Mouse (Mus musculus): ENCODE measurements around the gene Myo1b. TPM values are rescaled to one million over a fixed set of nuclear protein-coding genes. Genes with fewer than 3 reads are reported as not detected.

The Myo1b gene
- polyA plus RNA-seq, 1 experiment from 2014 or later, result 77.6 TPM

DNA sequence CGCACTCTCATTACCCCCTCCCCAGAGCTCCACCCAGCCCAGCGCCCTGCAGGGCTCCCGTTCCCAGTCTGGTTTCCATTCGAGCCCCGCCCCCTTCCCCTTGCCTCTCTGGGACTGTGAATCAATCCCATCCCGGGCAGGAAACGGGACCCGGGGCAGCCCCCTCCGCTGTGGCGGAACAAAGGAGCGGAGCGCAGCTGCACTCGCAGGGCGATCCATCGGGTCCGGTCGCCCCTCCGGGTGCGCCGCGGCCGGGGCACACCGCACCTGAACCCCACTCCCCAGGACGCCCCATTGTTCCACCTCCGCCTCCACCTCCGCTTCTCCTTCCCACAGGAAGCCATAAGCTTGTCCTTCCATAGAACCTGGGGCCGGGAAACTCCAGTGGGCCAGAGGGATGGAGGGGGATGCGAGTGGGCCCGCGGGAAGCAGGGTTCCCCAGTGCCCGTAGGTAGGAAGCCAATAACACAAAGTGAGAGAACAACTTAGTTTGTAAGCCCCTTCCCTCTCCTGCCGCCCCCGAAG is 758 bp downstream of the Myo1b start:
- peak overlapping the region; percentile 99 for H3K27ac ChIP-seq
- H3K4me3 ChIP-seq, result peak overlapping the region; percentile 91
- under 1% methylated on average over 33 of the region's 33 CpGs for WGBS
- peaks cover 4% of the 10 kb centered on the region for H3K27me3 ChIP-seq (ENCODE audit: insufficient read depth, poor library complexity, severe bottlenecking)
- no peaks in the 10 kb centered on the region for H3K9me3 ChIP-seq
- H3K4me1 ChIP-seq (replicated peaks), result peaks cover 46% of the 10 kb centered on the region
- DNase-seq (ENCODE audit: low spot score), result peak; percentile 89
- peaks cover 10% of the 10 kb centered on the region; the same call in 1 of the 2 replicates for H3K36me3 ChIP-seq

DNA sequence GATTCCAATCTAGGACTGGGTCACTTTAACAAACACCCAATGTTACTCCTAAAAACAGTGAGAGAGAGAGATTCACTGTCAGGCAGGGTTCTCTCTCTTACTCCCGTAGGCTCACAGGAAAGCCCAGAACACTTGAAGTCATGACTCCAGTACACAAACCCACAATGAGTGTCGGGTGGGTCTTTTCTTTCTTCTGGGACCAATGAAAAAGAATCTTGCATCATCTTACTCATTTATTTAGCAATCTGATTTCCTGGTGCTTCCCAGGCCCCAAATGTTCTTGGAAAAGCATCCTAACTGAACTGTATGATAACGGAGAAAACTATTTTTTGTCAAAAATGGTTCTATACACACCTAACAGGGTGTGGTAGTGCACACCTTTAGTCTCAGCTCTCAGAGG is 1.8 kb downstream of the Myo1b start:
- H3K9me3 ChIP-seq, result no peaks in the 10 kb centered on the region
- H3K27me3 ChIP-seq (ENCODE audit: insufficient read depth, poor library complexity, severe bottlenecking), result peaks cover 4% of the 10 kb centered on the region
- WGBS, result 87% methylated on average over 3 of the region's 3 CpGs
- peaks cover 10% of the 10 kb centered on the region; the same call in 1 of the 2 replicates for H3K36me3 ChIP-seq
- H3K27ac ChIP-seq, result peak overlapping the region; percentile 50; the same call in 1 of the 2 replicates
- no peak for DNase-seq (ENCODE audit: low spot score)
- H3K4me1 ChIP-seq (replicated peaks), result peaks cover 56% of the 10 kb centered on the region
- peak overlapping the region; percentile 91 for H3K4me3 ChIP-seq

DNA sequence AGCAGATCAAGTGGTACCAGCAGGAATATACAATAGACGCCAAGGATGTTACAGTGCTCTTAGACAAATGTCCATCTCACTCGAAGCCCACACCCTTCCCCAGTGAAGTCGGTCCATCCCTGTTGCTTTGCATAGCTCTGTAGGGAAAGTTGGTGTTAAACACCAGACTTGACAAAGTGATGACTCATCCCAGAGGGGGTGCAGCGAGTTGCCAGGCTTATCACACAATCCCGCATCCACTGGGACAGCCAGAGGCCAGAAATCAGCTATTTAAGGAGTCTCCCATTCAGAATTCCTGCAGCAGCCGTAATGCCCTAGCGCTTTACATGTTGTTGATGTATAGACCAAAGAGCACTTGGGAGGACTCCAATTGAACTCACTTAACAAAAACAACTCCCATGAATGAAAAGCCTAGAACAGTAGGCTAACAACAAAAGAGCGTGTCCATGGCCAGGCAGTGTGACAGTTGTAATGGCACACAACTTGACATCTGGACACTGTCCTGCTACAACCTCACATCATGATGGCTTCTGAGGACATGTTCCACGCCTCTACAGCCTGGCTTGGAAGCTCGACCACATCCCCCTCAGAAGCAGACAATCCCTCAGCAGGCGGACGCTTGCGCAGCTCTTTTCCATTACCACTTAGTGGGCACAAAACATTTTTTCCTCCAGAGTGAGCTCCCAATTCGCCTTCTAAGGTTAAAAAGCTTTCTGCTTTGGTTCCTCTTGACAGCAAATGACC is 2.6 kb downstream of the Myo1b start:
- peaks cover 63% of the 10 kb centered on the region for H3K4me1 ChIP-seq (replicated peaks)
- peaks cover 4% of the 10 kb centered on the region for H3K27me3 ChIP-seq (ENCODE audit: insufficient read depth, poor library complexity, severe bottlenecking)
- peak overlapping the region; percentile 91; the same call in 1 of the 2 replicates for H3K4me3 ChIP-seq
- WGBS, result 66% methylated on average over 14 of the region's 14 CpGs
- DNase-seq (ENCODE audit: low spot score), result no peak
- H3K9me3 ChIP-seq, result no peaks in the 10 kb centered on the region
- H3K36me3 ChIP-seq, result peaks cover 10% of the 10 kb centered on the region; the same call in 1 of the 2 replicates
- 0 out of 2 replicates have a peak overlapping the region, but pooled peaks have one; percentile 3 for H3K27ac ChIP-seq

DNA sequence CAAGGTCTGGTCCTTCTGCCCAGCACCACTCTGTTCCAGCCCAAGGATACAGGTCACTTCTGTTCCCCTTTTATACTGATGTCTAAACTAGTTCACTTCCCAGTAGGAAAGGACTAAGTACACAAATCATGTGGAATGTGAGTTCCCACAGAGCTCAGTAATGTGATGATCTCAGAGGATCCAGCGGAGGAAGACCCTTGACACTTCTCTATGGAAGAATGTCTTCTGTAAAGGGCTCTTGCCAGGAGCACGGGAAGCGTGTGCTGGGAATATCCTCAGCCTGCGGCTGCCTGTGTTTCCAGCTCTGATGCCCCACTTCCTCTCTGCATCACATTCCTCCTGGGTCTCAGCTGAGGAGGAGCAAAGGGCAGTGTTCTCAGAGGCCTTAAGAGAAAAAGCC is 4.5 kb downstream of the Myo1b start:
- peaks cover 80% of the 10 kb centered on the region for H3K4me1 ChIP-seq (replicated peaks)
- no peaks in the 10 kb centered on the region; the same call in 1 of the 2 replicates for H3K27me3 ChIP-seq (ENCODE audit: insufficient read depth, poor library complexity, severe bottlenecking)
- no peak overlapping the region for H3K27ac ChIP-seq
- H3K36me3 ChIP-seq, result peaks cover 13% of the 10 kb centered on the region; the same call in 1 of the 2 replicates
- DNase-seq (ENCODE audit: low spot score), result no peak
- WGBS, result 65% methylated on average over 4 of the region's 4 CpGs
- H3K4me3 ChIP-seq, result no peak overlapping the region
- no peaks in the 10 kb centered on the region for H3K9me3 ChIP-seq

DNA sequence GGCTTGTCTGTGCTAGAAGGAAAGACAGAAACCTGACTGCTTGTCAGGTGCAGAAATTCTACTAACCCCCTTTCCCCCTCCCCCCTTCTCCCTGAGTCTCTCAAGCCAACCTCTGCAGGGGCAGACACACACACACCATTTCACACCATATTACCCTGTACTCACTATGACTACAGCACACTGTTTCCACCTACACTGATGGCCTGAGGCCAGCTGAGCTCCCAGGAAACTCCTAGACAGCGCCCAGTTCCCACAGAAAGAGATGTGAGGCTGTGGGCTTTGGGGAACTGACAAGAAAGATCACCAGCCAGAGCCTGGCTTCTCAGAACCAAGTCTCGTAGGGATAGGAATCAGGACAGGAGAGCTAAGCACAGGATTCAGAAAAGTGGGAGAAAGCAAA is 6.7 kb downstream of the Myo1b start:
- H3K4me1 ChIP-seq (replicated peaks), result peaks cover 66% of the 10 kb centered on the region
- no peak overlapping the region for H3K27ac ChIP-seq
- peaks cover 22% of the 10 kb centered on the region; the same call in 1 of the 2 replicates for H3K36me3 ChIP-seq
- H3K9me3 ChIP-seq, result no peaks in the 10 kb centered on the region
- WGBS, result 71% methylated on average over 2 of the region's 2 CpGs
- no peaks in the 10 kb centered on the region for H3K27me3 ChIP-seq (ENCODE audit: insufficient read depth, poor library complexity, severe bottlenecking)
- no peak overlapping the region for H3K4me3 ChIP-seq
- DNase-seq (ENCODE audit: low spot score), result no peak

DNA sequence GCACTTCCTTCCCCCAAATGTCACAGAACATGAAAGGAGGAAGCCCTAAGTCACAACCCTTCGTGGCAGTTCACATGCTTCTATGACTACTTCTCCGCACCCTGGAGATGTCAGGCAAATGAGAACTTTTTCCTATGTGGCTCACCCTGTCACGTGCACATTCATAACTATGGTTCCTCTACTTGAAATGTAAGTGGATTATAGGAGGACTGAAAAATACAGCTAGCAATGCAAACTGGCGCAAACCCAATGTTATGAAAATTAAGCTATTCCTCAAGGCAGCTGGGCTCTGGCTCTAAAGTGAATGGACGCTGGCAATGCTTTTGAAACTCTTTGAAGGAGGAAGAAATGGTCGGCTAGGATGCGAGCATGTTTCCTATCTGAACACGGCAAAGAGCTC is 8.1 kb downstream of the Myo1b start:
- H3K27ac ChIP-seq, result 0 out of 2 replicates have a peak overlapping the region, but pooled peaks have one; percentile 12
- H3K4me1 ChIP-seq (replicated peaks), result peaks cover 52% of the 10 kb centered on the region
- no peaks in the 10 kb centered on the region for H3K9me3 ChIP-seq
- H3K36me3 ChIP-seq, result peaks cover 22% of the 10 kb centered on the region
- H3K27me3 ChIP-seq (ENCODE audit: insufficient read depth, poor library complexity, severe bottlenecking), result no peaks in the 10 kb centered on the region
- DNase-seq (ENCODE audit: low spot score), result no peak
- H3K4me3 ChIP-seq, result no peak overlapping the region
- WGBS, result 42% methylated on average over 8 of the region's 8 CpGs

DNA sequence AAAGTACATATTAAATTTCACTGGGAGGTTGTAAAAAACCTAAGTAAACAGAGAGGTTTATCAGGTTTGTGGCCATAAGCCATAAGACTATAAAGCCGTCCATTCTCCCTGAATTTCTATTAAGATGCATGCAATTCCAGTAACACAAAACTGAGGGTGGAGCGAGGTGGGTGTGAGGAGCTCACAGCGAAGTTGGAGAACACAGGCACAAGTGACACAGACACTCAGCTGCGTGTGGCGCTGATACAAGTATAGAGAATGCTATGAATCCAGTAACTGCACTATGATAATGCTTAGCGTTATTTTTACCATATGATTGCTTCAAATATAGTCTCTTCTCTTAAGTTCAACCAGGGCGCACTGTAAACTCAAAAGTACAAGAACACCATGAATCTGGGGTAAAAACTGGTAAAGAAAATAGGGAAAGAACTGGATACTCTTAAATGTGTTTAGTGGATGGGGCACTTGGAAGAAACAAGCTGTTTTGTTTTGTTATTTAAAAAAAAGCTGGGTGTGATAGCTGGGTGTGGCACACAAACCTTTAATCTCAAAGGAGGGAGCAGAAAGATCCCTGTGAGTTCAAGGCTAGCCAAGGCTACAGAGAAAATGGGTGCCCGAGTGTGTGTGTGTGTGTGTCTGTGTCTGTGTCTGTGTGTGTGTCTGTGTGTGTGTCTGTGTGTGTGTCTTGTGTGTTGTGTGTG is 9.5 kb downstream of the Myo1b start:
- no peaks in the 10 kb centered on the region for H3K27me3 ChIP-seq (ENCODE audit: insufficient read depth, poor library complexity, severe bottlenecking)
- H3K36me3 ChIP-seq, result peaks cover 20% of the 10 kb centered on the region
- no peaks in the 10 kb centered on the region for H3K9me3 ChIP-seq
- no peak for DNase-seq (ENCODE audit: low spot score)
- peaks cover 45% of the 10 kb centered on the region for H3K4me1 ChIP-seq (replicated peaks)
- no peak overlapping the region for H3K4me3 ChIP-seq
- 91% methylated on average over 8 of the region's 8 CpGs for WGBS
- H3K27ac ChIP-seq, result no peak overlapping the region

DNA sequence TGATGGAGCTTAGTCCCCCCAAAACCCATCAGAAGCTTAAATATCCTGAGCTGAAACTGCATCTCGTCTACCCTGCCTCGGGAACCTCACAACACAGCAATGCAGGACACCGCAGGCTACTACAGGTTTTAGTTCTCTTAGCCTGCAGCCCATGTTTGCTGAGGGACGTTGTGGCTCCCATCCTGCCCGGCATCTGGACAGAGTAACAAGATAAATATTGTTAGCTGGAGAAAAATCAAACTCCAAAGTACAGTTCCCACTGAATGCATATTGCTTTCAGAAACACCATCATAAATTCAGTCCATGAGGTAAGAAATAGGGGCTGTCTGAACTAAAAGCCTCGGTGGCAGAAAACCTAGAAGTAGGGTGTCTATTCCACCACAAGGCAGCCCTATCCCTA is 10.8 kb downstream of the Myo1b start:
- Histone ChIP-seq H3K27ac (no peak overlapping the region), H3K27me3 (ENCODE audit: insufficient read depth, poor library complexity, severe bottlenecking) (no peaks in the 10 kb centered on the region), H3K4me1 (replicated peaks) (peaks cover 34% of the 10 kb centered on the region), H3K4me3 (no peak overlapping the region), H3K36me3 (peaks cover 12% of the 10 kb centered on the region), H3K9me3 (no peaks in the 10 kb centered on the region)
- no peak for DNase-seq (ENCODE audit: low spot score)
- 90% methylated on average over 6 of the region's 6 CpGs for WGBS

DNA sequence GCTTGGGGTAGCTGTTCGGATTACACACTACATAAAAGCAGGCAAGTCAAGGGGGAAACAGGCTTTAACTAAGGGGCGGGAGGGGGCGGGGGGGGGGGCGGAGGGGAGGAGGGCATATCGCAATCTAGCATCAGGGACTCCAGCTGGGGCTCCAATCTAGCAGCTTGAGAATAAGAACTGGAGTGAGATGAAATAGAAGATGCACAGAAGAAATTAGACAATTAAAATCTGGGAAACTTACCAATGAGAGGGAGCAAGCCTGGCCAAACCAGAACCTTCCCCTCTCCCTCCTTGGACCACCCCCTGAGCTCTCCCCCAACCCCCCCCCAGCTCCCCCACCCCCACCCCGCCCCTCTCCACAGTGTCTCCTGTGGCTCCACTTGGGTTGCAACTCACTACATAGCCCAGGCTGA is 18.7 kb downstream of the Myo1b start:
- no peak overlapping the region for H3K4me3 ChIP-seq
- no peaks in the 10 kb centered on the region for H3K27me3 ChIP-seq (ENCODE audit: insufficient read depth, poor library complexity, severe bottlenecking)
- WGBS, result 61% methylated on average over 6 of the region's 6 CpGs
- no peaks in the 10 kb centered on the region for H3K36me3 ChIP-seq
- peaks cover 34% of the 10 kb centered on the region for H3K4me1 ChIP-seq (replicated peaks)
- H3K9me3 ChIP-seq, result no peaks in the 10 kb centered on the region
- no peak overlapping the region for H3K27ac ChIP-seq
- no peak for DNase-seq (ENCODE audit: low spot score)

DNA sequence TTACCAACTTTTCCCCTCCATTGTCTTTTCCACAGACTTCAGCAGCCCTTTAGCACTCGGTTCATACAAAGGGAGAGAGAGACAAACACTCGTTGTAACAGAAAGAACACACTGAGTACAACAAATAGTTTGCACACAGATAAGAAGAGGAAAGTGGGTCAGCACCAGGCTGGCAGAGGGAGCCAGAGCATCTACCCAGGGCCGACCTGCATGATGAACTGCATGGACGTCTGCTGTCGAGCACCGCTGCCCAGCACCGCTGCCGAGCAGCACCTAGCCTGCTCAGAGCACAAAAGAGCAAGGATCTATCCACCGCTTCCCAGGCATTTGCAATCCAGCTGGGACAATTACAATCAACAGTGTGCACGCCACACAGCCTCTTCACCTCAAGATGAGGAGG is 19.9 kb downstream of the Myo1b start:
- H3K36me3 ChIP-seq, result no peaks in the 10 kb centered on the region
- H3K27ac ChIP-seq, result no peak overlapping the region
- H3K9me3 ChIP-seq, result no peaks in the 10 kb centered on the region
- peaks cover 41% of the 10 kb centered on the region for H3K4me1 ChIP-seq (replicated peaks)
- no peak for DNase-seq (ENCODE audit: low spot score)
- no peaks in the 10 kb centered on the region for H3K27me3 ChIP-seq (ENCODE audit: insufficient read depth, poor library complexity, severe bottlenecking)
- H3K4me3 ChIP-seq, result no peak overlapping the region
- WGBS, result 44% methylated on average over 10 of the region's 10 CpGs

DNA sequence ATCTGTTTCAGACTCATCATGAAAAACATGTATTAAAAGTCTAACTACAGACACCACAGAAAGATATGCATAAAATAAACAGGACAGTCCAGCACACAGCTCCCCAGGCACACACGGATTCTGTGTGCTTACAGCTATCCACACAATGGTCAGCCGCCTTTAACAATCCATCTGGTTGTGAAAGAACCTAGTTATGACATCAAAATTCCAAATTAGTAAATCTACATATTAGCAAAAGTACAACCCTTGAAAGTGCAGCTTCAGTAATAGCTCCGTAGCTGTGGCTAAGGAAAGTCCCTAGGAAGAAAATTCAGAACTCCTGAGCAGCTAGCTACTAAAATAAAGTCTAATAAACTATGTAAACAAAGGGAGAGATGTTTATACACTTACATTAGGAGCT is 21.1 kb downstream of the Myo1b start:
- Histone ChIP-seq H3K27me3 (ENCODE audit: insufficient read depth, poor library complexity, severe bottlenecking) (no peaks in the 10 kb centered on the region), H3K4me1 (replicated peaks) (peaks cover 50% of the 10 kb centered on the region), H3K4me3 (no peak overlapping the region), H3K9me3 (no peaks in the 10 kb centered on the region), H3K27ac (no peak overlapping the region), H3K36me3 (no peaks in the 10 kb centered on the region)
- no peak for DNase-seq (ENCODE audit: low spot score)
- 88% methylated on average over 3 of the region's 3 CpGs for WGBS

DNA sequence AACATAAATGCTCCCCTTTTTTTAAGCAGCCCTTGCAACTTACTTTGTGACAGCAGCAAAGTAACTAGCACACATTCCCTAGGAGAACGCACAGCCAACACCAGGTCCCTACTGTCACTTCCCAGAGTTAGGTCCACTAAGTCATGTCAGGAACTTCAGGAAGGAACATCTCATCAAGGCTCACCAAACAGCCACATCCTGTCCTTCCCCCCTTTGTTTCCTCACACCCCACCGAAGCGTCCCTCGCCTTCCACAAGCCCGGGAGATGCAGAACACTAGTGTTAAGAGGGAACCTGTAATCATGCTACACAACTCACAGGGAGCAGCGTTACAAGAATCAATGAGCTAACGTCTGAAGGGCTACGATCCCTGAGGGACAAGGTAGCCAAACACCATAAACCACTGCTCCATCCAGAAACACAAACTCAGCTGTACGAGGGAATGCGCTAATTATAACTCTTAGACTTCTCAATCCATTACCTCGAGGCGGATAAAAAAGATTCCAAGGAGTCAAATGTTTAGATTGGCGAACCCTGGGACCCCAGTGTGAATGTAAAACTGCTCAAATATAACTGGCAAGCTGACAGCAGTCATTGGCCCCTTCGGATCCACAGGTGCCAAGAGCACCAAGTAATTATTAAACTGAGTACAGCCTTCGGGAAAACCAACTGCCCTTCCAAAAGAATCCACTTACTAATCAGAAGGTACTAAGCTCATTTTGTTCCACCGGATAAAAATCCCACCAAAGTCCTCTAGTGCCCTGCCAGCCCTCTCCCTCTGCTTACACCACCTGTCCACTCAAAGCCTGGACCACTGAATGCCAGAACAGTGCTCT is 22.1 kb downstream of the Myo1b start:
- WGBS, result 88% methylated on average over 16 of the region's 16 CpGs
- Histone ChIP-seq H3K4me3 (no peak overlapping the region), H3K36me3 (no peaks in the 10 kb centered on the region), H3K9me3 (no peaks in the 10 kb centered on the region), H3K4me1 (replicated peaks) (peaks cover 55% of the 10 kb centered on the region), H3K27me3 (ENCODE audit: insufficient read depth, poor library complexity, severe bottlenecking) (no peaks in the 10 kb centered on the region), H3K27ac (no peak overlapping the region)
- DNase-seq (ENCODE audit: low spot score), result no peak
